Mouse (Mus musculus): ENCODE data around the gene Rad21l. TPM values are rescaled to one million over a fixed set of nuclear protein-coding genes. Genes with fewer than 3 reads are reported as not detected.

Gene Rad21l
- not detected in 2 replicates for polyA plus RNA-seq (2015; fragmentation: Nextera tagmentation; extraction: Ambion mirVana)

- Histone ChIP-seq H3K9me3 (replicated peaks) (no peaks in the 10 kb centered on the region), H3K4me2 (no peak within 1 kb of the TSS), H3K4me3 (replicated peaks) (no peak within 1 kb of the TSS), H3K9ac (no peak within 1 kb of the TSS), H3K27me3 (peaks cover 6% of the 10 kb centered on the region; the same call in 1 of the 2 replicates), H3K4me1 (replicated peaks) (peaks cover 6% of the 10 kb centered on the region; the same call in 1 of the 2 replicates), H3K36me3 (no peaks in the 10 kb centered on the region), H3K27ac (no peak within 1 kb of the TSS)
- ATAC-seq (ENCODE audit: low read depth) (no peak), DNase-seq (no peak)
- WGBS (ENCODE audit: insufficient replicate concordance) = 50% methylated on average over 3 of the region's 3 CpGs
Observed at GRCm38 (mm10) chr2:151668433-151668832, at the start of gene Rad21l. Gene Rad21l, minus strand, starts transcription at chr2:151668533.

- DNase-seq (no peak), ATAC-seq (ENCODE audit: low read depth) (no peak)
- peaks cover 65% of the 10 kb centered on the region for H3K36me3 ChIP-seq
- no peak overlapping the region for H3K27ac ChIP-seq
- no peak overlapping the region for H3K9ac ChIP-seq
- no peaks in the 10 kb centered on the region for H3K4me1 ChIP-seq (replicated peaks)
- H3K27me3 ChIP-seq = no peaks in the 10 kb centered on the region
- no peaks in the 10 kb centered on the region for H3K9me3 ChIP-seq (replicated peaks)
- H3K4me3 ChIP-seq (replicated peaks) = no peak overlapping the region
- WGBS (ENCODE audit: insufficient replicate concordance) = 78% methylated on average over 2 of the region's 2 CpGs
- H3K4me2 ChIP-seq = no peak overlapping the region
Observed at GRCm38 (mm10) chr2:151716318-151717055, 48.2 kb upstream of the Rad21l start.

GRCm38 (mm10) chr2:151715526-151715925, 47.2 kb upstream of the Rad21l start:
- Histone ChIP-seq H3K4me1 (replicated peaks) (no peaks in the 10 kb centered on the region), H3K36me3 (peaks cover 56% of the 10 kb centered on the region), H3K4me2 (no peak overlapping the region), H3K4me3 (replicated peaks) (no peak overlapping the region), H3K27ac (no peak overlapping the region), H3K27me3 (no peaks in the 10 kb centered on the region), H3K9me3 (replicated peaks) (no peaks in the 10 kb centered on the region), H3K9ac (no peak overlapping the region)
- 87% methylated on average over 4 of the region's 4 CpGs for WGBS (ENCODE audit: insufficient replicate concordance)
- DNase-seq = no peak
- ATAC-seq (ENCODE audit: low read depth) = no peak

- ATAC-seq (ENCODE audit: low read depth) = no peak
- WGBS (ENCODE audit: insufficient replicate concordance) = 27% methylated on average over 3 of the region's 3 CpGs
Observed at GRCm38 (mm10) chr2:151712647-151713046, 44.3 kb upstream of the Rad21l start.

GRCm38 (mm10) chr2:151702851-151703190, 34.5 kb upstream of the Rad21l start:
- 0 out of 2 replicates have a peak, but pooled peaks have one; percentile 9 for ATAC-seq (ENCODE audit: low read depth)
- Histone ChIP-seq H3K27ac (no peak overlapping the region), H3K36me3 (no peaks in the 10 kb centered on the region), H3K4me2 (peak overlapping the region; percentile 69), H3K4me1 (replicated peaks) (peaks cover 9% of the 10 kb centered on the region; the same call in 1 of the 2 replicates), H3K4me3 (replicated peaks) (peak overlapping the region; percentile 48), H3K27me3 (peaks cover 69% of the 10 kb centered on the region), H3K9ac (peak overlapping the region; percentile 33; the same call in 1 of the 2 replicates), H3K9me3 (replicated peaks) (no peaks in the 10 kb centered on the region)
- 4% methylated on average over 17 of the region's 17 CpGs for WGBS (ENCODE audit: insufficient replicate concordance)
- no peak for DNase-seq

More at GRCm38 (mm10) chr2:151712647-151713046, 44.3 kb upstream of the Rad21l start:
- peaks cover 27% of the 10 kb centered on the region for H3K36me3 ChIP-seq
- peak; percentile 30 for DNase-seq
- H3K4me2 ChIP-seq = no peak overlapping the region
- H3K27me3 ChIP-seq = no peaks in the 10 kb centered on the region
- H3K9me3 ChIP-seq (replicated peaks) = no peaks in the 10 kb centered on the region
- no peak overlapping the region for H3K9ac ChIP-seq
- H3K27ac ChIP-seq = no peak overlapping the region
- no peaks in the 10 kb centered on the region for H3K4me1 ChIP-seq (replicated peaks)
- no peak overlapping the region for H3K4me3 ChIP-seq (replicated peaks)

GRCm38 (mm10) chr2:151702146-151702850, 34.0 kb upstream of the Rad21l start:
- Histone ChIP-seq H3K9ac (peak overlapping the region; percentile 33; the same call in 1 of the 2 replicates), H3K4me2 (peak overlapping the region; percentile 69), H3K27ac (no peak overlapping the region), H3K4me3 (replicated peaks) (peak overlapping the region; percentile 48), H3K4me1 (replicated peaks) (peaks cover 9% of the 10 kb centered on the region; the same call in 1 of the 2 replicates), H3K27me3 (peaks cover 69% of the 10 kb centered on the region), H3K36me3 (no peaks in the 10 kb centered on the region), H3K9me3 (replicated peaks) (no peaks in the 10 kb centered on the region)
- under 1% methylated on average over 79 of the region's 97 CpGs for WGBS (ENCODE audit: insufficient replicate concordance)
- no peak for DNase-seq
- ATAC-seq (ENCODE audit: low read depth) = peak; percentile 40

- Histone ChIP-seq H3K27ac (no peak within 1 kb of the TSS), H3K4me2 (peak within 1 kb of the TSS; percentile 69), H3K27me3 (peaks cover 66% of the 10 kb centered on the region), H3K4me3 (replicated peaks) (peak within 1 kb of the TSS; percentile 48), H3K4me1 (replicated peaks) (peaks cover 9% of the 10 kb centered on the region; the same call in 1 of the 2 replicates), H3K9ac (peak within 1 kb of the TSS; percentile 33; the same call in 1 of the 2 replicates), H3K9me3 (replicated peaks) (no peaks in the 10 kb centered on the region), H3K36me3 (no peaks in the 10 kb centered on the region)
- DNase-seq (no peak), ATAC-seq (ENCODE audit: low read depth) (peak; percentile 10; the same call in 1 of the 2 replicates)
- 6% methylated on average over 25 of the region's 25 CpGs for WGBS (ENCODE audit: insufficient replicate concordance)
Observed at GRCm38 (mm10) chr2:151701231-151702145, 33.2 kb upstream of the Rad21l start, which contains the start of gene Tmem74b. Gene Tmem74b, plus strand, starts transcription at chr2:151702008.

- 72% methylated on average over 4 of the region's 4 CpGs for WGBS (ENCODE audit: insufficient replicate concordance)
- Histone ChIP-seq H3K27me3 (no peaks in the 10 kb centered on the region; the same call in 1 of the 2 replicates), H3K4me2 (no peak overlapping the region), H3K4me3 (replicated peaks) (no peak overlapping the region), H3K4me1 (replicated peaks) (no peaks in the 10 kb centered on the region), H3K9me3 (replicated peaks) (no peaks in the 10 kb centered on the region), H3K9ac (no peak overlapping the region), H3K27ac (no peak overlapping the region), H3K36me3 (no peaks in the 10 kb centered on the region)
- DNase-seq (no peak), ATAC-seq (ENCODE audit: low read depth) (no peak)
Observed at GRCm38 (mm10) chr2:151682976-151683375, 14.6 kb upstream of the Rad21l start.

GRCm38 (mm10) chr2:151682357-151682756, 14.0 kb upstream of the Rad21l start:
- Histone ChIP-seq H3K4me2 (no peak overlapping the region), H3K4me1 (replicated peaks) (no peaks in the 10 kb centered on the region), H3K27ac (no peak overlapping the region), H3K27me3 (no peaks in the 10 kb centered on the region; the same call in 1 of the 2 replicates), H3K4me3 (replicated peaks) (no peak overlapping the region), H3K36me3 (no peaks in the 10 kb centered on the region), H3K9ac (no peak overlapping the region), H3K9me3 (replicated peaks) (no peaks in the 10 kb centered on the region)
- DNase-seq = no peak
- WGBS (ENCODE audit: insufficient replicate concordance) = 57% methylated on average over 3 of the region's 3 CpGs
- no peak for ATAC-seq (ENCODE audit: low read depth)

- H3K9me3 ChIP-seq (replicated peaks) = no peaks in the 10 kb centered on the region
- H3K4me3 ChIP-seq (replicated peaks) = no peak overlapping the region
- no peaks in the 10 kb centered on the region for H3K36me3 ChIP-seq
- ATAC-seq (ENCODE audit: low read depth) = no peak
- H3K4me2 ChIP-seq = no peak overlapping the region
- DNase-seq = no peak
- H3K4me1 ChIP-seq (replicated peaks) = no peaks in the 10 kb centered on the region
- H3K27ac ChIP-seq = no peak overlapping the region
- 42% methylated on average over 2 of the region's 2 CpGs for WGBS (ENCODE audit: insufficient replicate concordance)
- no peak overlapping the region for H3K9ac ChIP-seq
- H3K27me3 ChIP-seq = no peaks in the 10 kb centered on the region
Observed at GRCm38 (mm10) chr2:151676234-151676633, 7.9 kb upstream of the Rad21l start.
